Mouse (Mus musculus) kidney, embryonic 16.5 days (tissue): ENCODE data around the gene Serpina16. TPM values are rescaled to one million over a fixed set of nuclear protein-coding genes. Genes with fewer than 3 reads are reported as not detected.

Experiments
- ATAC-seq: fragments of 200-750 bp; cut with Nextera tagmentation; 2 replicates; pipeline ENCODE4 v1.8.0; 2017; ENCODE audit warnings: moderate TSS enrichment; ENCODE audit not compliant: low FRiP score, low TSS enrichment
- H3K27ac ChIP-seq: fragments of 300-500 bp; sonication (generic); 2 replicates; pipeline ENCODE4 v1.5.1; 2014; ENCODE audit warnings: low read length
- H3K27me3 ChIP-seq: fragments of 300-500 bp; sonication (generic); 2 replicates; pipeline ENCODE4 v1.6.1; 2014; ENCODE audit warnings: low read length, control low read depth, mixed read lengths; ENCODE audit not compliant: insufficient read depth
- H3K36me3 ChIP-seq: fragments of 300-500 bp; sonication (generic); 2 replicates; pipeline ENCODE4 v1.6.1; 2014; ENCODE audit warnings: low read length, control low read depth, mixed read lengths; ENCODE audit not compliant: insufficient read depth
- H3K4me1 ChIP-seq: fragments of 300-500 bp; sonication (generic); 2 replicates; pipeline ENCODE4 v1.6.1; 2014; ENCODE audit warnings: low read length, control low read depth, mixed read lengths; ENCODE audit not compliant: insufficient read depth
- H3K4me2 ChIP-seq: fragments of 300-500 bp; sonication (generic); replicated peaks from 2 replicates; pipeline ENCODE4 v1.6.1; 2014; ENCODE audit warnings: low read depth, low read length
- H3K4me3 ChIP-seq: fragments of 300-500 bp; sonication (generic); 2 replicates; pipeline ENCODE4 v1.5.1; 2014; ENCODE audit warnings: mild to moderate bottlenecking, low read length
- H3K9ac ChIP-seq: fragments of 300-500 bp; sonication (generic); replicated peaks from 2 replicates; pipeline ENCODE4 v1.6.1; 2014; ENCODE audit warnings: low read length
- H3K9me3 ChIP-seq: fragments of 300-500 bp; sonication (generic); 2 replicates; pipeline ENCODE4 v1.6.1; 2016; ENCODE audit warnings: low read length, control low read depth
- WGBS: fragments of 180-500 bp; shearing (Covaris S2); extraction: QIAGEN DNeasy Blood & Tissue Kit; methylation state at CpG from one replicate; pipeline ENCODE4 v1.1.7; 2014; 5-methylcytosine and 5-hydroxymethylcytosine counted together
- polyA plus RNA-seq: library from polyadenylated mRNA; unstranded; fragments of >200 nt; fragmentation: Nextera tagmentation; extraction: Ambion mirVana; gene quantifications from 2 replicates; pipeline ENCODE4 v1.2.1, GENCODE M21; 2015

The Serpina16 gene
- polyA plus RNA-seq, 1 experiment from 2014 or later, result not detected

DNA sequence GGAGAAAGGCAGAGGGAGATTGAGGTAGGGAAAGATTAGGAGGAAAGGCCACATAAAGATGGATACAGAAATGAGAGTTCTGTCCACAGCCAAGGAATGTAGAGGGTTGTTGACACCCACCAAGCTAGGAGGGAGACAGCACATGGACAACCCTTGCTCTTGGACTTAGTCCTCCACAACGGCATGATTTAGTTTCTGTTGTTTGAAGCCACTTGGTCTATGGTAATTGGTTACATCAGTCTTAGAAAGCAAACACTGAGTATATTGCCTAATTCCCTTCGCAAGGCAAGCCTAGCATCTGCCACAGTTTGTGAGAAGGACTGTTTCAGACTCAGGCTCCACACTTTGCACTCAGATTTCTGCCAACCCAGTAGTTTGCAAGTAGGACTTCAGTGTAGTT is 40.1 kb downstream of the Serpina16 start:
- Histone ChIP-seq H3K27ac (no peak overlapping the region), H3K27me3 (no peaks in the 10 kb centered on the region), H3K9ac (no peak overlapping the region), H3K4me3 (no peak overlapping the region), H3K4me2 (no peak overlapping the region), H3K4me1 (no peaks in the 10 kb centered on the region), H3K36me3 (no peaks in the 10 kb centered on the region), H3K9me3 (no peaks in the 10 kb centered on the region)
- ATAC-seq, result no peak
- WGBS, result 88% methylated on average over 2 of the region's 2 CpGs

DNA sequence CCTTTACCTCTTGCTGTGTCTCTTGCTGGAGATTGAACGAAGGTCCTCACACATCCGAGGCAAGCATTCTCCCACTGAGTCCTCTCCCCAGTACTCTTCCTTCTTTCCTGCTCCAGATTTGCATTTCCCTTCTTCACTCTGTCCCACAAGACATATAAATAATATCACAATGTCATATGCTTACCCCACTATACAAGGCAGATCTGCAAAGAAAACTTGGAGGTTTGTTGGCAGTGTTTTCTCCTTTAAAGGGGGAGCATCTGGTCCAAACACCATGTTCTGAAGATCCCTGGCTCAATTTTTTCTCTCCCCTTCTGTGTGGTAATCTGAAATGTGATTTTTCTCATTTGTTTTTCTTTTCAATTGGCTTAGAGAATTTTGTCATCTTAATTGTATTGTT is 41.5 kb downstream of the Serpina16 start:
- H3K4me3 ChIP-seq, result no peak overlapping the region
- no peaks in the 10 kb centered on the region for H3K27me3 ChIP-seq
- ATAC-seq, result no peak
- no peaks in the 10 kb centered on the region for H3K9me3 ChIP-seq
- 85% methylated on average over 2 of the region's 2 CpGs for WGBS
- no peaks in the 10 kb centered on the region for H3K4me1 ChIP-seq
- no peak overlapping the region for H3K27ac ChIP-seq
- H3K9ac ChIP-seq, result no peak overlapping the region
- H3K4me2 ChIP-seq, result no peak overlapping the region
- H3K36me3 ChIP-seq, result no peaks in the 10 kb centered on the region

DNA sequence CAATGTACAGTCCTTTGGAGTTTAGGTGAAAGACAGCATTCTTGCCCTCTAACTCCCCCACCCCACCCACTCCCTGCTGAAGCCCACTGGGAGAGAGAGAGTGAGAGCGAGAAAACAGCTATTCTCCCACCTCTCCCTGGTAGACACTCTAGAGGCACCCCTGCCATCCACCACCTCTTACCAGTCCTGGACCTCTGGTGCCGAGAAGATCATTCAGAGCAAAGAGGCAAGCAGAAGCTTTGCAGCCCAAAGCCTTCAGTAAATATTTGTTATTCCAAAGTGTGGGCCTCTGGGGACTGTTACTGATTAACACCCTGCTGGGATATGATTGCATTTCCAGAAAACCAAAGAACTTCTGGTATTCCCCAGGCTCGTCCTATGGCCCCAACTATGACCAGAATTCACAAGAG is 44.7 kb downstream of the Serpina16 start, which contains the start of gene Serpina10:
Gene Serpina10 (minus strand): TSS at position 242 of the 410 bp plus-strand sequence.
- ATAC-seq, result no peak
- Histone ChIP-seq H3K27ac (no peak within 1 kb of the TSS), H3K4me3 (no peak within 1 kb of the TSS), H3K9me3 (no peaks in the 10 kb centered on the region), H3K9ac (no peak within 1 kb of the TSS), H3K36me3 (no peaks in the 10 kb centered on the region), H3K4me2 (no peak within 1 kb of the TSS), H3K27me3 (no peaks in the 10 kb centered on the region), H3K4me1 (no peaks in the 10 kb centered on the region)
- 72% methylated on average over 3 of the region's 3 CpGs for WGBS

Other genes starting within 250 kb of the Serpina16 start
- gene Ifi27, start 241.9 kb downstream of the Serpina16 start, polyA plus RNA-seq, result 32.8 and 39.5 TPM in 2 replicates
- 6.6 and 7.2 TPM in 2 replicates for gene Ifi27l2a, start 232.5 kb downstream of the Serpina16 start, polyA plus RNA-seq
- gene Ifi27l2b, start 218.9 kb downstream of the Serpina16 start, polyA plus RNA-seq, result not detected in 2 replicates
- 1.1 and 1.2 TPM in 2 replicates for gene Ppp4r4, start 143.9 kb downstream of the Serpina16 start, polyA plus RNA-seq
- gene Serpina10, start 44.7 kb downstream of the Serpina16 start, polyA plus RNA-seq, result 2.4 and 2.7 TPM in 2 replicates
- gene Serpina6, start 18.9 kb downstream of the Serpina16 start, polyA plus RNA-seq, result 7.8 and 12.7 TPM in 2 replicates
- gene Serpina1f, start 19.4 kb upstream of the Serpina16 start, polyA plus RNA-seq, result not detected in 2 replicates
- gene Serpina1d, start 97.5 kb upstream of the Serpina16 start, polyA plus RNA-seq, result 0.87 and 1.5 TPM in 2 replicates
- gene Serpina1b, start 154.2 kb upstream of the Serpina16 start, polyA plus RNA-seq, result 6.7 and 8.0 TPM in 2 replicates
- 16.3 and 17.4 TPM in 2 replicates for gene Serpina1a, start 187.4 kb upstream of the Serpina16 start, polyA plus RNA-seq
- 1.1 and 1.5 TPM in 2 replicates for gene Serpina1c, start 228.7 kb upstream of the Serpina16 start, polyA plus RNA-seq